Comparison of ENCODE assay signal across 10 mouse cellular contexts in the genomic region with DNA sequence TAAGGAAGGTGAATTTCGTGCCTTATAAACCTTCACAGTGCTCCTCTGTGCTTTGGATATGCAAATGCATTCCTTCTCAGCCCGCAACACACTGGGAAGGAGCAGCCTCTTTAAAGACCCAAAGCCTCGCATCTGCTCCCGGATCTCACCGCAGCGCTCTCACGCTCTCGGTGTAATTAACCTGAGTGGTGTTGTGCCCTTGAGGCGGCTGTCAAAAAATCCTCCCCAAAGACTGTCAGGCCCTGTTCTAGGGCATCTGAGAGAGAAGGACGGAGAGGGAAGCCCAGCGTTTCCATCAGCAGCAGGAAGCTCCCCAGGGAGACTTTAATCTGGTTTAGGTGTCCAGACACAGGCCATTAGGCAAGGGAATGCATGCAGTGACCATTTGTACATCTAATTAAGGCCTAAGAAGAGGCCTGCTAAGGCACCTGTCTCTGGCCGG. TPM values are rescaled to one million over a fixed set of nuclear protein-coding genes. Genes with fewer than 3 reads are reported as not detected.
DNase-seq lines count a peak whose midpoint lies in the region; ATAC-seq and TF ChIP-seq lines count a peak whose summit lies in the region.
"Had no signal": no experiment of that assay in that cellular context is flagged by ENCODE, and none has a peak within 500 bp of the region (broad histone marks: within the 10 kb centered on the region; RNA-seq: fewer than 3 reads in every experiment).

No protein-coding gene starts in this region.

- in situ Hi-C loops in Patski (cut with MboI; ENCODE audit: low pct_unique_long_range_greater_than_20kb): loop anchor here (10.0 kb wide), 1 partner anchor 263 kb away; no protein-coding TSS in a partner anchor

- CTCF ChIA-PET in Patski (lab: Charles Lee): no interaction called here

- H3K27me3 ChIP-seq in heart, embryonic 11.5 days (ENCODE audit: control insufficient read depth, insufficient read depth, low read length): peaks cover 25% of the 10 kb centered on the region; the same call in 1 of the 2 replicates
- H3K27me3 ChIP-seq in Patski: no peaks in the 10 kb centered on the region
- no peaks in the 10 kb centered on the region for H3K27me3 ChIP-seq in forebrain, embryonic 16.5 days (replicated peaks; ENCODE audit: control insufficient read depth, insufficient read depth, low read length)
- peaks cover 13% of the 10 kb centered on the region for H3K27me3 ChIP-seq in midbrain, embryonic 12.5 days
- H3K27me3 ChIP-seq: stomach, embryonic 15.5 days had no signal

- H3K9ac ChIP-seq in heart, embryonic 11.5 days (ENCODE audit: low read depth, low read length): 0 out of 2 replicates have a peak overlapping the region, but pooled peaks have one; percentile 16
- H3K9ac ChIP-seq in forebrain, embryonic 16.5 days (replicated peaks; ENCODE audit: low read depth, low read length): peak overlapping the region; percentile 40; the same call in 1 of the 2 replicates
- no peak overlapping the region for H3K9ac ChIP-seq in midbrain, embryonic 12.5 days (replicated peaks)
- H3K9ac ChIP-seq: liver, embryonic 15.5 days; stomach, embryonic 15.5 days had no signal

- H3K4me1 ChIP-seq in heart, embryonic 11.5 days (ENCODE audit: control insufficient read depth, insufficient read depth, low read length): peaks cover 3% of the 10 kb centered on the region; the same call in 1 of the 2 replicates
- H3K4me1 ChIP-seq in forebrain, embryonic 16.5 days (replicated peaks; ENCODE audit: control insufficient read depth, insufficient read depth, low read length): peaks cover 19% of the 10 kb centered on the region
- peaks cover 27% of the 10 kb centered on the region for H3K4me1 ChIP-seq in midbrain, embryonic 12.5 days
- H3K4me1 ChIP-seq: stomach, embryonic 15.5 days had no signal

- H3K36me3 ChIP-seq in heart, embryonic 11.5 days (ENCODE audit: control insufficient read depth, insufficient read depth, low read length): no peaks in the 10 kb centered on the region
- no peaks in the 10 kb centered on the region for H3K36me3 ChIP-seq in forebrain, embryonic 16.5 days (ENCODE audit: control insufficient read depth, insufficient read depth)
- no peaks in the 10 kb centered on the region for H3K36me3 ChIP-seq in midbrain, embryonic 12.5 days
- H3K36me3 ChIP-seq: liver, embryonic 15.5 days; stomach, embryonic 15.5 days had no signal

- H3K9me3 ChIP-seq in heart, embryonic 11.5 days (replicated peaks; ENCODE audit: control insufficient read depth, low read length): no peaks in the 10 kb centered on the region
- H3K9me3 ChIP-seq in forebrain, embryonic 16.5 days (ENCODE audit: control insufficient read depth, low read length): no peaks in the 10 kb centered on the region
- no peaks in the 10 kb centered on the region for H3K9me3 ChIP-seq in midbrain, embryonic 12.5 days
- H3K9me3 ChIP-seq: liver, embryonic 15.5 days; stomach, embryonic 15.5 days had no signal

- H3K27ac ChIP-seq in heart, embryonic 11.5 days (ENCODE audit: low read depth, low read length): no peak overlapping the region
- no peak overlapping the region for H3K27ac ChIP-seq in forebrain, embryonic 16.5 days (ENCODE audit: low read length)
- peak overlapping the region; percentile 50; the same call in 1 of the 2 replicates for H3K27ac ChIP-seq in midbrain, embryonic 12.5 days (replicated peaks)
- H3K27ac ChIP-seq: liver, embryonic 15.5 days; stomach, embryonic 15.5 days had no signal

- peak overlapping the region; percentile 18 for H3K4me3 ChIP-seq in heart, embryonic 11.5 days (ENCODE audit: low read depth, low read length)
- H3K4me3 ChIP-seq in forebrain, embryonic 16.5 days (replicated peaks; ENCODE audit: low read length): 0 out of 2 replicates have a peak overlapping the region, but pooled peaks have one; percentile 13
- no peak overlapping the region for H3K4me3 ChIP-seq in midbrain, embryonic 12.5 days
- H3K4me3 ChIP-seq: liver, embryonic 15.5 days; stomach, embryonic 15.5 days had no signal

- no peak for TF ChIP-seq CTCF in Patski (IDR thresholded peaks at IDR 0.05)

- peak overlapping the region; percentile 43 for H3K4me2 ChIP-seq in heart, embryonic 11.5 days
- H3K4me2 ChIP-seq in forebrain, embryonic 16.5 days (ENCODE audit: low read length): peak overlapping the region; percentile 47
- peak overlapping the region; percentile 43 for H3K4me2 ChIP-seq in midbrain, embryonic 12.5 days (replicated peaks)
- H3K4me2 ChIP-seq: liver, embryonic 15.5 days; stomach, embryonic 15.5 days had no signal

- POLR2A ChIA-PET in Patski (lab: Charles Lee): no interaction called here

- ATAC-seq in heart, embryonic 11.5 days (replicated peaks; ENCODE audit: insufficient number of reproducible peaks, low FRiP score, low TSS enrichment): no peak
- peak; percentile 80 for ATAC-seq in Patski
- ATAC-seq in forebrain, embryonic 16.5 days: no peak
- peak; percentile 69 for ATAC-seq in midbrain, embryonic 12.5 days (ENCODE audit: low FRiP score, low read depth)

- no peak for DNase-seq in heart, postnatal 4 days
- no peak for DNase-seq in Patski (ENCODE audit: low read depth, low spot score)
- DNase-seq in cerebellum, adult 9-10 months: no peak
- no peak for DNase-seq in layer of hippocampus, adult 18-20 months (ENCODE audit: low spot score in 2 of 2)
- no peak for DNase-seq in kidney, adult 9 months

- WGBS in heart, embryonic 11.5 days (ENCODE audit: insufficient replicate concordance): 5% methylated on average over 12 of the region's 12 CpGs
- WGBS in forebrain, embryonic 16.5 days: 3% methylated on average over 12 of the region's 12 CpGs
- WGBS in midbrain, embryonic 12.5 days: 1% methylated on average over 12 of the region's 12 CpGs

RNA-seq across cellular contexts. Expression of gene Smarcal1, which starts 5.5 kb away (rescaled TPM):
- 17.9 and 21.6 TPM in 2 replicates for polyA plus RNA-seq in heart, embryonic 11.5 days (2014; fragmentation: Nextera tagmentation; extraction: Ambion mirVana)
- total RNA-seq in heart, postnatal 4 days (2021): 10 to 100 TPM; 32.3 to 34.7 TPM
- polyA plus RNA-seq in Patski (2021): 33.6 TPM
- polyA plus RNA-seq in forebrain, embryonic 16.5 days (2015; fragmentation: Nextera tagmentation; extraction: Ambion mirVana): 29.2 and 31.4 TPM in 2 replicates
- polyA plus RNA-seq in midbrain, embryonic 12.5 days (2016; fragmentation: Nextera tagmentation; extraction: Ambion mirVana): 30.3 and 31.4 TPM in 2 replicates
- total RNA-seq in layer of hippocampus, adult 18-20 months (2021): 10 to 100 TPM; 60.7 to 63.0 TPM

RNA-seq across cellular contexts. Expression of gene March4, which starts 40.8 kb away (rescaled TPM):
- polyA plus RNA-seq in heart, embryonic 11.5 days (2014; fragmentation: Nextera tagmentation; extraction: Ambion mirVana): not detected in 2 replicates
- not detected for total RNA-seq in heart, postnatal 4 days (2021)
- 0.37 TPM for polyA plus RNA-seq in Patski (2021)
- polyA plus RNA-seq in forebrain, embryonic 16.5 days (2015; fragmentation: Nextera tagmentation; extraction: Ambion mirVana): 6.1 and 7.7 TPM in 2 replicates
- 0.96 and 1.3 TPM in 2 replicates for polyA plus RNA-seq in midbrain, embryonic 12.5 days (2016; fragmentation: Nextera tagmentation; extraction: Ambion mirVana)
- 10 to 100 TPM; 15.7 to 17.2 TPM for total RNA-seq in layer of hippocampus, adult 18-20 months (2021)
- polyA plus RNA-seq: liver, embryonic 15.5 days had no signal

Comparison
In these comparisons a context has a peak if more than half of its experiments do, and no peak if none do; other contexts are left out.
1. ATAC-seq: peak in Patski (single experiment) and midbrain, embryonic 12.5 days (single experiment); none in heart, embryonic 11.5 days (single experiment) and forebrain, embryonic 16.5 days (single experiment).
2. Peak in every context shown above with its lines, with median percentiles within 50 percentile points of each other: H3K4me2 ChIP-seq.